Mouse (Mus musculus): ENCODE measurements at regions not wholly inside any gene's neighbourhood (a gene's known extent, or its start where the extent isn't known, plus 50 kb on each side); places are given as distances from the start of the nearest gene placed in this dataset.

GRCm38 (mm10) chr13:57152787-57153186 is 257.0 kb upstream of the Trpc7 start:
- no peak for DNase-seq (ENCODE audit: low spot score)
- 59% methylated on average over 5 of the region's 5 CpGs for WGBS
- no peaks in the 10 kb centered on the region for H3K4me1 ChIP-seq (ENCODE audit: control insufficient read depth, insufficient read depth, low read length)

GRCm38 (mm10) chr13:57147623-57148022 is 251.8 kb upstream of the Trpc7 start:
- 87% methylated on average over 2 of the region's 2 CpGs for WGBS
- Histone ChIP-seq H3K27ac (replicated peaks; ENCODE audit: low read depth, low read length) (no peak overlapping the region), H3K9me3 (replicated peaks; ENCODE audit: control insufficient read depth, low read length) (no peaks in the 10 kb centered on the region), H3K4me3 (ENCODE audit: low read depth, low read length) (no peak overlapping the region), H3K4me2 (ENCODE audit: low read depth, low read length) (no peak overlapping the region), H3K4me1 (ENCODE audit: control insufficient read depth, insufficient read depth, low read length) (no peaks in the 10 kb centered on the region), H3K9ac (replicated peaks; ENCODE audit: low read length) (no peak overlapping the region), H3K27me3 (ENCODE audit: control insufficient read depth, insufficient read depth, low read length) (no peaks in the 10 kb centered on the region), H3K36me3 (replicated peaks; ENCODE audit: control insufficient read depth, insufficient read depth, low read depth, low read length) (no peaks in the 10 kb centered on the region)
- no peak for ATAC-seq (replicated peaks; ENCODE audit: insufficient number of reproducible peaks, low FRiP score, low TSS enrichment, low read depth)
- no peak for DNase-seq (ENCODE audit: low spot score)

More at GRCm38 (mm10) chr13:57152787-57153186, 257.0 kb upstream of the Trpc7 start:
- Histone ChIP-seq H3K27me3 (ENCODE audit: control insufficient read depth, insufficient read depth, low read length) (no peaks in the 10 kb centered on the region), H3K27ac (replicated peaks; ENCODE audit: low read depth, low read length) (no peak overlapping the region), H3K9me3 (replicated peaks; ENCODE audit: control insufficient read depth, low read length) (no peaks in the 10 kb centered on the region), H3K4me2 (ENCODE audit: low read depth, low read length) (no peak overlapping the region), H3K36me3 (replicated peaks; ENCODE audit: control insufficient read depth, insufficient read depth, low read depth, low read length) (no peaks in the 10 kb centered on the region), H3K4me3 (ENCODE audit: low read depth, low read length) (no peak overlapping the region), H3K9ac (replicated peaks; ENCODE audit: low read length) (no peak overlapping the region)
- ATAC-seq (replicated peaks; ENCODE audit: insufficient number of reproducible peaks, low FRiP score, low TSS enrichment, low read depth), result no peak

GRCm38 (mm10) chr13:57146708-57147107 is 250.9 kb upstream of the Trpc7 start:
- ATAC-seq (replicated peaks; ENCODE audit: insufficient number of reproducible peaks, low FRiP score, low TSS enrichment, low read depth), result no peak
- 36% methylated on average over 4 of the region's 4 CpGs for WGBS
- H3K27me3 ChIP-seq (ENCODE audit: control insufficient read depth, insufficient read depth, low read length), result no peaks in the 10 kb centered on the region

GRCm38 (mm10) chr13:57145782-57146181 is 250.0 kb upstream of the Trpc7 start:
- H3K4me2 ChIP-seq (ENCODE audit: low read depth, low read length), result no peak overlapping the region
- H3K9me3 ChIP-seq (replicated peaks; ENCODE audit: control insufficient read depth, low read length), result no peaks in the 10 kb centered on the region
- 39% methylated on average over 2 of the region's 2 CpGs for WGBS
- H3K4me3 ChIP-seq (ENCODE audit: low read depth, low read length), result no peak overlapping the region
- no peaks in the 10 kb centered on the region for H3K36me3 ChIP-seq (replicated peaks; ENCODE audit: control insufficient read depth, insufficient read depth, low read depth, low read length)
- H3K27ac ChIP-seq (replicated peaks; ENCODE audit: low read depth, low read length), result no peak overlapping the region
- no peak overlapping the region for H3K9ac ChIP-seq (replicated peaks; ENCODE audit: low read length)
- ATAC-seq (replicated peaks; ENCODE audit: insufficient number of reproducible peaks, low FRiP score, low TSS enrichment, low read depth), result no peak
- H3K4me1 ChIP-seq (ENCODE audit: control insufficient read depth, insufficient read depth, low read length), result no peaks in the 10 kb centered on the region
- no peak for DNase-seq (ENCODE audit: low spot score)
- H3K27me3 ChIP-seq (ENCODE audit: control insufficient read depth, insufficient read depth, low read length), result no peaks in the 10 kb centered on the region

More at GRCm38 (mm10) chr13:57146708-57147107, 250.9 kb upstream of the Trpc7 start:
- Histone ChIP-seq H3K4me3 (ENCODE audit: low read depth, low read length) (no peak overlapping the region), H3K9me3 (replicated peaks; ENCODE audit: control insufficient read depth, low read length) (no peaks in the 10 kb centered on the region), H3K36me3 (replicated peaks; ENCODE audit: control insufficient read depth, insufficient read depth, low read depth, low read length) (no peaks in the 10 kb centered on the region), H3K9ac (replicated peaks; ENCODE audit: low read length) (no peak overlapping the region), H3K4me1 (ENCODE audit: control insufficient read depth, insufficient read depth, low read length) (no peaks in the 10 kb centered on the region), H3K4me2 (ENCODE audit: low read depth, low read length) (no peak overlapping the region), H3K27ac (replicated peaks; ENCODE audit: low read depth, low read length) (no peak overlapping the region)
- DNase-seq (ENCODE audit: low spot score), result no peak

GRCm38 (mm10) chr13:57142851-57143250 is 247.1 kb upstream of the Trpc7 start:
- Histone ChIP-seq H3K4me1 (ENCODE audit: control insufficient read depth, insufficient read depth, low read length) (no peaks in the 10 kb centered on the region), H3K4me3 (ENCODE audit: low read depth, low read length) (no peak overlapping the region), H3K9ac (replicated peaks; ENCODE audit: low read length) (no peak overlapping the region), H3K36me3 (replicated peaks; ENCODE audit: control insufficient read depth, insufficient read depth, low read depth, low read length) (no peaks in the 10 kb centered on the region), H3K27me3 (ENCODE audit: control insufficient read depth, insufficient read depth, low read length) (no peaks in the 10 kb centered on the region), H3K27ac (replicated peaks; ENCODE audit: low read depth, low read length) (no peak overlapping the region), H3K9me3 (replicated peaks; ENCODE audit: control insufficient read depth, low read length) (no peaks in the 10 kb centered on the region), H3K4me2 (ENCODE audit: low read depth, low read length) (no peak overlapping the region)
- WGBS, result 69% methylated on average over 5 of the region's 5 CpGs
- DNase-seq (ENCODE audit: low spot score) (no peak), ATAC-seq (replicated peaks; ENCODE audit: insufficient number of reproducible peaks, low FRiP score, low TSS enrichment, low read depth) (no peak)

GRCm38 (mm10) chr13:57142441-57142840 is 246.6 kb upstream of the Trpc7 start:
- no peak for ATAC-seq (replicated peaks; ENCODE audit: insufficient number of reproducible peaks, low FRiP score, low TSS enrichment, low read depth)

GRCm38 (mm10) chr13:57115936-57116335 is 220.1 kb upstream of the Trpc7 start:
- Histone ChIP-seq H3K4me2 (ENCODE audit: low read depth, low read length) (no peak overlapping the region), H3K4me1 (ENCODE audit: control insufficient read depth, insufficient read depth, low read length) (no peaks in the 10 kb centered on the region), H3K9ac (replicated peaks; ENCODE audit: low read length) (no peak overlapping the region), H3K27me3 (ENCODE audit: control insufficient read depth, insufficient read depth, low read length) (no peaks in the 10 kb centered on the region), H3K27ac (replicated peaks; ENCODE audit: low read depth, low read length) (no peak overlapping the region), H3K4me3 (ENCODE audit: low read depth, low read length) (no peak overlapping the region), H3K9me3 (replicated peaks; ENCODE audit: control insufficient read depth, low read length) (no peaks in the 10 kb centered on the region), H3K36me3 (replicated peaks; ENCODE audit: control insufficient read depth, insufficient read depth, low read depth, low read length) (no peaks in the 10 kb centered on the region)
- ATAC-seq (replicated peaks; ENCODE audit: insufficient number of reproducible peaks, low FRiP score, low TSS enrichment, low read depth) (no peak), DNase-seq (ENCODE audit: low spot score) (no peak)
- WGBS, result 59% methylated on average over 9 of the region's 9 CpGs

More at GRCm38 (mm10) chr13:57142441-57142840, 246.6 kb upstream of the Trpc7 start:
- no peak overlapping the region for H3K27ac ChIP-seq (replicated peaks; ENCODE audit: low read depth, low read length)
- 40% methylated on average over 2 of the region's 2 CpGs for WGBS
- no peak for DNase-seq (ENCODE audit: low spot score)
- no peak overlapping the region for H3K9ac ChIP-seq (replicated peaks; ENCODE audit: low read length)
- H3K9me3 ChIP-seq (replicated peaks; ENCODE audit: control insufficient read depth, low read length), result no peaks in the 10 kb centered on the region
- H3K27me3 ChIP-seq (ENCODE audit: control insufficient read depth, insufficient read depth, low read length), result no peaks in the 10 kb centered on the region
- no peak overlapping the region for H3K4me2 ChIP-seq (ENCODE audit: low read depth, low read length)
- no peak overlapping the region for H3K4me3 ChIP-seq (ENCODE audit: low read depth, low read length)
- no peaks in the 10 kb centered on the region for H3K36me3 ChIP-seq (replicated peaks; ENCODE audit: control insufficient read depth, insufficient read depth, low read depth, low read length)
- H3K4me1 ChIP-seq (ENCODE audit: control insufficient read depth, insufficient read depth, low read length), result no peaks in the 10 kb centered on the region

GRCm38 (mm10) chr13:57107956-57108355 is 212.2 kb upstream of the Trpc7 start:
- DNase-seq (ENCODE audit: low spot score), result peak; percentile 43
- Histone ChIP-seq H3K4me3 (ENCODE audit: low read depth, low read length) (no peak overlapping the region), H3K27ac (replicated peaks; ENCODE audit: low read depth, low read length) (no peak overlapping the region)

More at GRCm38 (mm10) chr13:57107956-57108355, 212.2 kb upstream of the Trpc7 start:
- WGBS, result 6% methylated on average over 12 of the region's 12 CpGs
- Histone ChIP-seq H3K4me2 (ENCODE audit: low read depth, low read length) (no peak overlapping the region), H3K9me3 (replicated peaks; ENCODE audit: control insufficient read depth, low read length) (no peaks in the 10 kb centered on the region), H3K9ac (replicated peaks; ENCODE audit: low read length) (no peak overlapping the region), H3K36me3 (replicated peaks; ENCODE audit: control insufficient read depth, insufficient read depth, low read depth, low read length) (no peaks in the 10 kb centered on the region), H3K4me1 (ENCODE audit: control insufficient read depth, insufficient read depth, low read length) (no peaks in the 10 kb centered on the region), H3K27me3 (ENCODE audit: control insufficient read depth, insufficient read depth, low read length) (no peaks in the 10 kb centered on the region)
- ATAC-seq (replicated peaks; ENCODE audit: insufficient number of reproducible peaks, low FRiP score, low TSS enrichment, low read depth), result no peak
